Mouse (Mus musculus) liver, embryonic 15.5 days (tissue): ENCODE measurements around the gene Clec11a. TPM values are rescaled to one million over a fixed set of nuclear protein-coding genes. Genes with fewer than 3 reads are reported as not detected.

Experiments used
- ATAC-seq: fragments of 200-750 bp; cut with Nextera tagmentation; 2 replicates; pipeline ENCODE4 v1.8.0; 2017; ENCODE audit warnings: moderate number of reproducible peaks, mild to moderate bottlenecking, moderate library complexity; ENCODE audit not compliant: insufficient read depth
- H3K27ac ChIP-seq: fragments of 300-500 bp; sonication (generic); replicated peaks from 2 replicates; pipeline ENCODE4 v1.5.1; 2015; ENCODE audit warnings: mild to moderate bottlenecking, inconsistent platforms
- H3K27me3 ChIP-seq: fragments of 300-500 bp; sonication (generic); 2 replicates; pipeline ENCODE4 v1.6.1; 2015; ENCODE audit warnings: mild to moderate bottlenecking, inconsistent platforms
- H3K36me3 ChIP-seq: fragments of 300-500 bp; sonication (generic); replicated peaks from 2 replicates; pipeline ENCODE4 v1.6.1; 2015; ENCODE audit warnings: moderate library complexity, mild to moderate bottlenecking, inconsistent platforms
- H3K4me1 ChIP-seq: fragments of 300-500 bp; sonication (generic); replicated peaks from 2 replicates; pipeline ENCODE4 v1.6.1; 2015; ENCODE audit warnings: inconsistent platforms
- H3K4me2 ChIP-seq: fragments of 300-500 bp; sonication (generic); 2 replicates; pipeline ENCODE4 v1.6.1; 2015; ENCODE audit warnings: moderate library complexity, mild to moderate bottlenecking, inconsistent platforms
- H3K4me3 ChIP-seq: fragments of 300-500 bp; sonication (generic); replicated peaks from 2 replicates; pipeline ENCODE4 v1.5.1; 2015; ENCODE audit warnings: mild to moderate bottlenecking, inconsistent platforms
- H3K9ac ChIP-seq: fragments of 300-500 bp; sonication (generic); 2 replicates; pipeline ENCODE4 v1.6.1; 2015; ENCODE audit warnings: moderate library complexity, mild to moderate bottlenecking, inconsistent platforms
- H3K9me3 ChIP-seq: fragments of 300-500 bp; sonication (generic); replicated peaks from 2 replicates; pipeline ENCODE4 v1.6.1; 2016; ENCODE audit warnings: inconsistent platforms
- WGBS: fragments of 180-500 bp; shearing (Covaris S2); methylation state at CpG from one replicate; pipeline ENCODE4 v1.1.7; 2015; ENCODE audit warnings: mixed read lengths; ENCODE audit not compliant: insufficient replicate concordance; 5-methylcytosine and 5-hydroxymethylcytosine counted together
- polyA plus RNA-seq: library from polyadenylated mRNA; unstranded; fragments of >200 nt; fragmentation: Nextera tagmentation; extraction: Ambion mirVana; gene quantifications from 2 replicates; pipeline ENCODE4 v1.2.1, GENCODE M21; 2015

The Clec11a gene
- polyA plus RNA-seq, 1 experiment from 2014 or later = 0.63 TPM

DNA sequence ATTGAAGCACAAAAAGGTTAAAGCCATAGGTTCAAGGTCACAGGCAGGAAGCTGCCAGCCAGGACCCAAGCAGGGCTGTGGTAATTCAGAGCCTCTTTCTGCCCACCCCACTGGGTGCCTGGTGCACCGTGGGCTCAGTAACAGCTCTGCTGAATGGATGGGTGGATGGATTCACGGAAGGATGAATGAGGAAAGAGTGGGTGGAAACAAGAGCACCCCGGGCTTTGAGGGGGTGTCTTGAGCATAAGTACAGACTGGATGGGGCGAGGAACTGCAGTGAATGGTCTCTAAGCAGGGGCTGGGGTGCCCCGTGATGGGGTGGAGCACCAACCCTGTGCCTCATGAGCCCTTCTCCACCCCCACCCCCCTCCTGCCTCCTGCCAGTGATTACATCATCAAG, 35.0 kb upstream of the Clec11a start:
- H3K27ac ChIP-seq = no peak overlapping the region
- H3K4me1 ChIP-seq = no peaks in the 10 kb centered on the region
- 46% methylated on average over 5 of the region's 5 CpGs for WGBS
- no peak for ATAC-seq
- peaks cover 57% of the 10 kb centered on the region for H3K27me3 ChIP-seq
- no peak overlapping the region for H3K4me2 ChIP-seq
- H3K4me3 ChIP-seq = no peak overlapping the region
- H3K9ac ChIP-seq = no peak overlapping the region
- no peaks in the 10 kb centered on the region for H3K9me3 ChIP-seq
- no peaks in the 10 kb centered on the region for H3K36me3 ChIP-seq

GRCm38 (mm10) chr7:44341119-44341518, 34.4 kb upstream of the Clec11a start:
- ATAC-seq = no peak
- WGBS = 74% methylated on average over 10 of the region's 10 CpGs
- H3K27me3 ChIP-seq = peaks cover 58% of the 10 kb centered on the region

GRCm38 (mm10) chr7:44340226-44340625, 33.5 kb upstream of the Clec11a start:
- Histone ChIP-seq H3K27ac (no peak overlapping the region), H3K27me3 (peaks cover 67% of the 10 kb centered on the region), H3K4me2 (no peak overlapping the region), H3K4me1 (no peaks in the 10 kb centered on the region), H3K4me3 (no peak overlapping the region), H3K9ac (no peak overlapping the region), H3K9me3 (no peaks in the 10 kb centered on the region), H3K36me3 (no peaks in the 10 kb centered on the region)
- WGBS = 37% methylated on average over 6 of the region's 6 CpGs
- no peak for ATAC-seq

More at GRCm38 (mm10) chr7:44341119-44341518, 34.4 kb upstream of the Clec11a start:
- Histone ChIP-seq H3K9me3 (no peaks in the 10 kb centered on the region), H3K4me1 (no peaks in the 10 kb centered on the region), H3K36me3 (no peaks in the 10 kb centered on the region), H3K27ac (no peak overlapping the region), H3K4me3 (no peak overlapping the region), H3K4me2 (no peak overlapping the region), H3K9ac (no peak overlapping the region)

GRCm38 (mm10) chr7:44337121-44337849, 30.6 kb upstream of the Clec11a start:
- no peaks in the 10 kb centered on the region for H3K36me3 ChIP-seq
- H3K4me2 ChIP-seq = no peak overlapping the region
- H3K4me3 ChIP-seq = no peak overlapping the region
- H3K27ac ChIP-seq = no peak overlapping the region
- no peak for ATAC-seq
- no peaks in the 10 kb centered on the region for H3K9me3 ChIP-seq
- H3K27me3 ChIP-seq = peaks cover 74% of the 10 kb centered on the region
- WGBS = 4% methylated on average over 32 of the region's 32 CpGs
- H3K4me1 ChIP-seq = no peaks in the 10 kb centered on the region
- no peak overlapping the region for H3K9ac ChIP-seq

DNA sequence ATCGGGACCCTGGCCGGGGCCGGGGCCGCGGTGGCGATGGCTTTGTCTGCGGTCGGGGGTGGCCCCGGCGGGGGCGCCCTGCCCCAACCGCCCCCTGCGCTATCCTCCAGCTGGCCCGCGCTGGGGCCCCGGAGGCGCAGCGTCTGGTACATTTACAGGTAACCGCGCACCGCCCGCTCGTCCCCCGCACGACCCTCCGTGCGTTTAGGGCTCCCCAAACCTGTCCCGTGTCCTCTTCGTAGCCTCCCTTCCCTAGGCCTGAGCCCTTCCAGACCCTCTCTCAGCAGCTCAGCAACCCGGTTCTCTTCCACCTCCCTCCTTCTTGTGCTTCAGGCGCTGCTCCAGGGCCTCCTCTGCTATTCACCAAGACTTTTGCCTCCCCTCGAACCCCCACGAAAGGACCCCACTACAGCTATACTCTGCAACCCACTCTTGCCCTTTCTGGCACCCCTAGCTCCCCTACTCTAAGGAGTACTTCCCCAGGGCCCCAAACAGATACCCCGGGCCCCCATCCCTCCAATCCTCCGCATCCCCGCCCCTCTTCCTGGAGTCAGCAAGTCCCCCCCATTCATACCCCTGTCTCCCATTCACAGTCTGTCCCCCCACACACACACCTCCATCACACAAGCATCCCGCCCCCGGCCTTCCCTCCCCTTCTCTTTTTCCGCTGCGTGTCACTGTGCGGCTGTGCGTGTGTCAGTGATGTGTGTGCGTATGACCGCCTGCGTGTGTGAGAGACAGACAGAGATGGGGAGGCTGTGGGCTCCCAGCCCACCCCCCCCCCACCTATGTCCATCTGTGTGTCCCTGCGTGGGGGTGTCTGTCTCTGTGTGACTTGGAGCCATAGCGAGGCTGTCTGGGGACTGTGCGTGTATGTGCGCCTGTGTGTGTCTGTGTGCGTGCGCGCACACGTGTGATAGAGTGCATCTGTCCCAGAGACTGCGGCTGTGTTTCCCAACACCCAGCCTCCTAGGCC, 29.6 kb upstream of the Clec11a start:
- WGBS = 5% methylated on average over 40 of the region's 54 CpGs

GRCm38 (mm10) chr7:44335031-44335878, 28.6 kb upstream of the Clec11a start:
- H3K36me3 ChIP-seq = no peaks in the 10 kb centered on the region
- no peaks in the 10 kb centered on the region for H3K4me1 ChIP-seq
- H3K27ac ChIP-seq = no peak overlapping the region
- H3K4me2 ChIP-seq = peak overlapping the region; percentile 41
- no peak overlapping the region for H3K9ac ChIP-seq
- no peak for ATAC-seq
- H3K27me3 ChIP-seq = peaks cover 84% of the 10 kb centered on the region
- H3K4me3 ChIP-seq = no peak overlapping the region
- H3K9me3 ChIP-seq = no peaks in the 10 kb centered on the region
- WGBS = 4% methylated on average over 38 of the region's 40 CpGs

More for the DNA sequence above, 29.6 kb upstream of the Clec11a start:
- peak overlapping the region; percentile 41 for H3K4me2 ChIP-seq
- H3K4me3 ChIP-seq = no peak overlapping the region
- no peak overlapping the region for H3K27ac ChIP-seq
- no peaks in the 10 kb centered on the region for H3K4me1 ChIP-seq
- H3K9ac ChIP-seq = no peak overlapping the region
- no peaks in the 10 kb centered on the region for H3K9me3 ChIP-seq
- H3K36me3 ChIP-seq = no peaks in the 10 kb centered on the region
- H3K27me3 ChIP-seq = peaks cover 80% of the 10 kb centered on the region
- no peak for ATAC-seq

GRCm38 (mm10) chr7:44334139-44334538, 27.4 kb upstream of the Clec11a start:
- peaks cover 75% of the 10 kb centered on the region for H3K27me3 ChIP-seq
- WGBS = 54% methylated on average over 14 of the region's 14 CpGs

GRCm38 (mm10) chr7:44332336-44332735, 25.6 kb upstream of the Clec11a start:
- no peak for ATAC-seq
- Histone ChIP-seq H3K9ac (no peak overlapping the region), H3K4me3 (no peak overlapping the region), H3K4me1 (no peaks in the 10 kb centered on the region), H3K27me3 (peaks cover 64% of the 10 kb centered on the region), H3K27ac (no peak overlapping the region), H3K4me2 (no peak overlapping the region), H3K9me3 (no peaks in the 10 kb centered on the region), H3K36me3 (no peaks in the 10 kb centered on the region)
- WGBS = 41% methylated on average over 3 of the region's 3 CpGs

More at GRCm38 (mm10) chr7:44334139-44334538, 27.4 kb upstream of the Clec11a start:
- Histone ChIP-seq H3K4me1 (no peaks in the 10 kb centered on the region), H3K9ac (no peak overlapping the region), H3K4me2 (no peak overlapping the region), H3K4me3 (no peak overlapping the region), H3K36me3 (no peaks in the 10 kb centered on the region), H3K9me3 (no peaks in the 10 kb centered on the region), H3K27ac (no peak overlapping the region)
- no peak for ATAC-seq

GRCm38 (mm10) chr7:44326614-44327013, 19.9 kb upstream of the Clec11a start:
- no peaks in the 10 kb centered on the region for H3K4me1 ChIP-seq
- ATAC-seq = no peak
- peaks cover 44% of the 10 kb centered on the region for H3K27me3 ChIP-seq
- H3K9me3 ChIP-seq = no peaks in the 10 kb centered on the region
- no peak overlapping the region for H3K9ac ChIP-seq
- H3K36me3 ChIP-seq = no peaks in the 10 kb centered on the region
- H3K4me3 ChIP-seq = no peak overlapping the region
- H3K4me2 ChIP-seq = no peak overlapping the region
- no peak overlapping the region for H3K27ac ChIP-seq
- WGBS = 31% methylated on average over 6 of the region's 6 CpGs

- Histone ChIP-seq H3K27me3 (peaks cover 31% of the 10 kb centered on the region), H3K9me3 (no peaks in the 10 kb centered on the region), H3K36me3 (no peaks in the 10 kb centered on the region), H3K9ac (no peak overlapping the region), H3K4me3 (no peak overlapping the region), H3K27ac (no peak overlapping the region), H3K4me1 (no peaks in the 10 kb centered on the region), H3K4me2 (no peak overlapping the region)
- ATAC-seq = no peak
- 63% methylated on average over 1 of the region's 1 CpGs for WGBS
Measured at GRCm38 (mm10) chr7:44322290-44322689, 15.6 kb upstream of the Clec11a start.
